Mouse (Mus musculus) lung, embryonic 14.5 days (tissue): Measurements from ENCODE around the gene Gm11549. TPM values are rescaled to one million over a fixed set of nuclear protein-coding genes. Genes with fewer than 3 reads are reported as not detected.

ENCODE experiments used
- ATAC-seq: fragments of 200-750 bp; cut with Nextera tagmentation; 2 replicates; pipeline ENCODE4 v1.8.0; 2017; ENCODE audit warnings: mild to moderate bottlenecking, moderate TSS enrichment, moderate library complexity; ENCODE audit not compliant: insufficient read depth
- DNase-seq: peaks from one replicate; pipeline ENCODE4 v3.0.0-alpha.2; 2015
- H3K27ac ChIP-seq: fragments of 300-500 bp; sonication (generic); 2 replicates; pipeline ENCODE4 v1.5.1; 2014; ENCODE audit warnings: low read depth, mild to moderate bottlenecking, moderate library complexity
- H3K27me3 ChIP-seq: fragments of 300-500 bp; sonication (generic); 2 replicates; pipeline ENCODE4 v1.6.1; 2014; ENCODE audit warnings: low read length, control low read depth; ENCODE audit not compliant: insufficient read depth
- H3K36me3 ChIP-seq: fragments of 300-500 bp; sonication (generic); 2 replicates; pipeline ENCODE4 v1.6.1; 2014; ENCODE audit warnings: control low read depth; ENCODE audit not compliant: insufficient read depth
- H3K4me1 ChIP-seq: fragments of 300-500 bp; sonication (generic); 2 replicates; pipeline ENCODE4 v1.6.1; 2014; ENCODE audit warnings: antibody characterized with exemption, control low read depth; ENCODE audit not compliant: insufficient read depth
- H3K4me2 ChIP-seq: fragments of 300-500 bp; sonication (generic); 2 replicates; pipeline ENCODE4 v1.6.1; 2014; ENCODE audit warnings: mild to moderate bottlenecking
- H3K4me3 ChIP-seq: fragments of 300-500 bp; sonication (generic); 2 replicates; pipeline ENCODE4 v1.5.1; 2014; ENCODE audit warnings: low read depth, low read length
- H3K9ac ChIP-seq: fragments of 300-500 bp; sonication (generic); 2 replicates; pipeline ENCODE4 v1.6.1; 2014
- H3K9me3 ChIP-seq: fragments of 300-500 bp; sonication (generic); 2 replicates; pipeline ENCODE4 v1.6.1; 2016; ENCODE audit warnings: low read depth, low read length, control low read depth
- CTCF ChIP-seq: IDR thresholded peaks from 2 replicates; pipeline ENCODE4 v1.5.1; 2016; ENCODE audit warnings: antibody characterized with exemption, low read depth
- WGBS: fragments of 180-500 bp; shearing (Covaris S2); extraction: QIAGEN DNeasy Blood & Tissue Kit; methylation state at CpG from one replicate; pipeline ENCODE4 v1.1.7; 2014; 5-methylcytosine and 5-hydroxymethylcytosine counted together
- polyA plus RNA-seq: library from polyadenylated mRNA; unstranded; fragments of >200 nt; fragmentation: Nextera tagmentation; extraction: Ambion mirVana; gene quantifications from 2 replicates; pipeline ENCODE4 v1.2.1, GENCODE M21; 2014

The Gm11549 gene
- polyA plus RNA-seq, 1 experiment from 2014 or later = 0.12 TPM

DNA sequence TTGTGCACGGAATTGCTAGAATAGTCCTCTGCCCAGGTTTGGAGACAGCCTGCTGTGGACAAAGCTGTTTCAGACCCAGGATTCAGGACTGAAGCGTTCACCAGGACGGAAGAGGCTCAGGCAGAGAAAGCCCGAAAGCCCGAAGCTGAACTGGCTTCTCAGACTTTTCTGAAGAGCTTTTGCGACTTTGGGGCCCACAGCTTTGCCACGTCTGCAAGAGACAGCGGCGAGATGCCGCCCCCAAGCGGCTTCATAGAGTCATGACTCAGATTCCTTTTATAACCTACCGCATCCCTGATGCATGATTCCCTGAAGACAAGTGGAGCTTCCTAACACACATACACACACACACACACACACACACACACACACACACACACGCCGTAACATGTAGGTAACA, 24.9 kb downstream of the Gm11549 start:
- peak; percentile 83 for TF ChIP-seq CTCF
- Histone ChIP-seq H3K27ac (no peak overlapping the region), H3K4me3 (no peak overlapping the region), H3K36me3 (no peaks in the 10 kb centered on the region), H3K4me2 (no peak overlapping the region), H3K27me3 (no peaks in the 10 kb centered on the region), H3K9me3 (no peaks in the 10 kb centered on the region), H3K9ac (peak overlapping the region; percentile 27; the same call in 1 of the 2 replicates), H3K4me1 (no peaks in the 10 kb centered on the region)
- WGBS = 17% methylated on average over 14 of the region's 14 CpGs
- DNase-seq = peak; percentile 92
- ATAC-seq = peak; percentile 73

- Histone ChIP-seq H3K27ac (no peak overlapping the region), H3K4me1 (no peaks in the 10 kb centered on the region), H3K9me3 (no peaks in the 10 kb centered on the region), H3K27me3 (no peaks in the 10 kb centered on the region), H3K4me2 (no peak overlapping the region), H3K9ac (peak overlapping the region; percentile 27; the same call in 1 of the 2 replicates), H3K36me3 (no peaks in the 10 kb centered on the region), H3K4me3 (no peak overlapping the region)
- ATAC-seq (no peak), DNase-seq (peak; percentile 4)
- no peak for TF ChIP-seq CTCF
- WGBS = 84% methylated on average over 9 of the region's 9 CpGs
Observed at GRCm38 (mm10) chr3:36496273-36496672, 25.3 kb downstream of the Gm11549 start.

- Histone ChIP-seq H3K4me1 (no peaks in the 10 kb centered on the region), H3K4me2 (no peak overlapping the region), H3K9me3 (no peaks in the 10 kb centered on the region), H3K4me3 (no peak overlapping the region), H3K9ac (no peak overlapping the region), H3K27ac (no peak overlapping the region), H3K36me3 (no peaks in the 10 kb centered on the region), H3K27me3 (no peaks in the 10 kb centered on the region)
- ATAC-seq = peak; percentile 75
- 5% methylated on average over 6 of the region's 6 CpGs for WGBS
- peak; percentile 96 for DNase-seq
- TF ChIP-seq CTCF = peak; percentile 95
Observed at GRCm38 (mm10) chr3:36495436-36495835, 26.2 kb downstream of the Gm11549 start.

- 74% methylated on average over 2 of the region's 2 CpGs for WGBS
- no peak overlapping the region for H3K4me2 ChIP-seq
- H3K27me3 ChIP-seq = no peaks in the 10 kb centered on the region
- no peaks in the 10 kb centered on the region for H3K4me1 ChIP-seq
- H3K9ac ChIP-seq = no peak overlapping the region
- H3K4me3 ChIP-seq = no peak overlapping the region
- no peak overlapping the region for H3K27ac ChIP-seq
- H3K36me3 ChIP-seq = no peaks in the 10 kb centered on the region
- TF ChIP-seq CTCF = no peak
- DNase-seq = no peak
- H3K9me3 ChIP-seq = no peaks in the 10 kb centered on the region
- no peak for ATAC-seq
Observed at GRCm38 (mm10) chr3:36494613-36495012, 27.0 kb downstream of the Gm11549 start.

DNA sequence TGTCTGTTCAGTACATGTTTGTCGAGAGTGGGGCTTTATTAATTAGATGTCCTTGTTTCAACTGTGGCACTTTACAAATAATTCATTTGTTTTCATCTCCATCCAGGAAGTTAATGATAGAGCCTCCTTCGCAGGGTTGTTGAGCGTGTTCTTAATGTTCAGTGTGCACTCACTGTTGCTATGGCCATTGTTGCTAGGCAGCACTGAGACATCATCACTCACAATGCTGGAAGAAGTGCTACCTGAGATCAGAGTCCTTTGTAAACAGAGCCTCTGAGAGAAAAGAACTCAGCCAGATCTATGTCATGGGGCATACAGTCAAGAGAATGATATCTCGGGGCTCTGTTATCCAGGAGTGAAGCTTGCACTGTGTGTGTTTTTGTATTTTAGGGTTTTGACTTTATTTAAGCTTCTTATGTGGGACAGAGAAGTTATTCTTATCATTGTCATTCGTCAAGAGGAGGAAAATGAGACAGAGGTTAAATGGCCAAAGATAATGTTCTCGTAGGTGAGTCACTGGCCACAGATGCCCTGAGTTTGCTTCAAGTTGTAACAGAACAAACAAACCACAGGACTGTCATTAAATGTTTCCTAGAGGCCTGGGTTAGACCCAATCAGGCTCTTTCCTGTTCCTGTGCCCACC, 27.9 kb downstream of the Gm11549 start:
- Histone ChIP-seq H3K27me3 (no peaks in the 10 kb centered on the region), H3K36me3 (no peaks in the 10 kb centered on the region), H3K9me3 (no peaks in the 10 kb centered on the region), H3K27ac (no peak overlapping the region), H3K9ac (no peak overlapping the region), H3K4me2 (no peak overlapping the region), H3K4me1 (no peaks in the 10 kb centered on the region), H3K4me3 (no peak overlapping the region)
- no peak for DNase-seq
- 30% methylated on average over 6 of the region's 6 CpGs for WGBS
- no peak for TF ChIP-seq CTCF
- no peak for ATAC-seq

DNA sequence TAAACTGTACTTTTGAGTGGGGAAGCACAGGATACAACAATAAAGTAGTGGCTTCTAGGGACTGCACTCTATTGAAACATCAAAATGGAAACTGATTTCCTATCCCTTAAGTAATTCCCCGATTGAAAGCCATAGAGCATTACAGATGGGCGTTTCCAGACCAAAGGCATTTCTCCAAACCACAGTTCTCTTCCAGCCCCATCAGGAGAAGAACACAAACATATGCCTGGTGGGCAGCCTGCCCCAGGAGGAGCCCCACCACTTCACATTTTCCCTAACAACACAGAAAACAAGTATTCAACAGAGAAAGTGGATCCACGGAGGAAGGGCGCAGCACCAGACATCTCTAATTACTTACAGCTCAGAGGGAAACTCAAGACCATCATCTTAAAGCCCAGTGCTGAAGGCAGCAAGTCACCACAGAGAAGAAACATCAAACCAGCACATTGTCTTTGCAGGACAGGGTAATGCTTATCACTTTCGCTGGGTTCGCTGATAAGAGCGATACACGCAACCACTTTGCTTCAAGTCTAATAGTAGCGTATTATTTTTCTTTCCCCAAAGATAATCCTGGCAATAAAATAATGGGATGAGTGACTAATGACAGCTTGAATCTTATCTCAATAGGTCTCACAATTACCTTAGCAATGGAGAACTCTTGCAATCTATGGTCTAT, 28.8 kb downstream of the Gm11549 start:
- WGBS = 61% methylated on average over 9 of the region's 9 CpGs
- Histone ChIP-seq H3K4me2 (no peak overlapping the region), H3K27me3 (no peaks in the 10 kb centered on the region), H3K4me1 (no peaks in the 10 kb centered on the region), H3K9me3 (no peaks in the 10 kb centered on the region), H3K36me3 (no peaks in the 10 kb centered on the region), H3K9ac (no peak overlapping the region), H3K27ac (no peak overlapping the region), H3K4me3 (no peak overlapping the region)
- ATAC-seq = no peak
- no peak for TF ChIP-seq CTCF
- DNase-seq = no peak

DNA sequence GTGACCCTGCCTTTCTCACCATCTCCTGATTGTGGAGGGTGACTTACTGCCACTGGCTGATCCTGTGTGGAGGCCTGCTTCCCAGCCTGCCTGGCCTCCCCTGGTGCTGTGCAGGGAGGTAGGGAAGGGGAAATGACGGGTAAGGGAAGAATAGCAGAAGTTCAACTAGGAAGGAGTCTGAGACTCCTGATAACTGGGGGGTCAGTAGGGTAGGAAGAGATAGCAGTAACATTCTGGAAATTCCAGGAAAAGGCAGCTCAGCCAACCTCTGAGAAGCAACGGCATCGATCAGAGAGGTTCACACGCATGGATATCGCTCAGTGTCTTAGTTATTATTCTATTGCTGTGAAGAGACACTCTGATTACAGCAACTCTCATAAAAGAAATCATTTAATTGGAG, 30.1 kb downstream of the Gm11549 start:
- H3K27ac ChIP-seq = no peak overlapping the region
- no peaks in the 10 kb centered on the region for H3K27me3 ChIP-seq
- H3K4me1 ChIP-seq = no peaks in the 10 kb centered on the region
- 84% methylated on average over 5 of the region's 5 CpGs for WGBS
- H3K4me2 ChIP-seq = no peak overlapping the region
- H3K36me3 ChIP-seq = no peaks in the 10 kb centered on the region
- H3K4me3 ChIP-seq = no peak overlapping the region
- DNase-seq (no peak), ATAC-seq (no peak)
- TF ChIP-seq CTCF = no peak
- H3K9ac ChIP-seq = no peak overlapping the region
- H3K9me3 ChIP-seq = no peaks in the 10 kb centered on the region
